Mouse (Mus musculus) heart, embryonic 16.5 days (tissue): ENCODE data around the gene Thsd7a. TPM values are rescaled to one million over a fixed set of nuclear protein-coding genes. Genes with fewer than 3 reads are reported as not detected.
A peak's percentile ranks its signal among the peaks of the same experiment; 100 is the strongest.

Experiments
- ATAC-seq: fragments of 200-750 bp; cut with Nextera tagmentation; replicated peaks from 2 replicates; pipeline ENCODE4 v1.8.0; 2017; ENCODE audit warnings: moderate number of reproducible peaks; ENCODE audit not compliant: insufficient read depth, low FRiP score; ENCODE audit errors: extremely low read depth
- H3K27ac ChIP-seq: fragments of 300-500 bp; sonication (generic); 2 replicates; pipeline ENCODE4 v1.5.1; 2014; ENCODE audit warnings: mild to moderate bottlenecking, low read length, control low read depth, moderate library complexity
- H3K27me3 ChIP-seq: fragments of 300-500 bp; sonication (generic); 2 replicates; pipeline ENCODE4 v1.6.1; 2014; ENCODE audit warnings: low read length, mixed read lengths; ENCODE audit not compliant: control insufficient read depth, insufficient read depth
- H3K36me3 ChIP-seq: fragments of 300-500 bp; sonication (generic); 2 replicates; pipeline ENCODE4 v1.6.1; 2014; ENCODE audit not compliant: control insufficient read depth, insufficient read depth
- H3K4me1 ChIP-seq: fragments of 300-500 bp; sonication (generic); 2 replicates; pipeline ENCODE4 v1.6.1; 2014; ENCODE audit warnings: low read length, mixed read lengths; ENCODE audit not compliant: control insufficient read depth, insufficient read depth
- H3K4me2 ChIP-seq: fragments of 300-500 bp; sonication (generic); 2 replicates; pipeline ENCODE4 v1.6.1; 2014; ENCODE audit warnings: low read depth, mild to moderate bottlenecking, control low read depth, low read length
- H3K4me3 ChIP-seq: fragments of 300-500 bp; sonication (generic); 2 replicates; pipeline ENCODE4 v1.5.1; 2014; ENCODE audit warnings: mild to moderate bottlenecking, control low read depth, low read length
- H3K9ac ChIP-seq: fragments of 300-500 bp; sonication (generic); 2 replicates; pipeline ENCODE4 v1.6.1; 2014; ENCODE audit warnings: low read length, control low read depth
- H3K9me3 ChIP-seq: fragments of 300-500 bp; sonication (generic); replicated peaks from 2 replicates; pipeline ENCODE4 v1.6.1; 2016; ENCODE audit warnings: low read length; ENCODE audit not compliant: control insufficient read depth
- WGBS: fragments of 180-500 bp; shearing (Covaris S2); extraction: QIAGEN DNeasy Blood & Tissue Kit; methylation state at CpG from one replicate; pipeline ENCODE4 v1.1.7; 2014; 5-methylcytosine and 5-hydroxymethylcytosine counted together
- polyA plus RNA-seq: library from polyadenylated mRNA; unstranded; fragments of >200 nt; fragmentation: Nextera tagmentation; extraction: Ambion mirVana; gene quantifications from 2 replicates; pipeline ENCODE4 v1.2.1, GENCODE M21; 2015

Gene Thsd7a
- polyA plus RNA-seq, 1 experiment from 2014 or later = 3.3 TPM

GRCm38 (mm10) chr6:12457451-12457850 lies 291.8 kb downstream of the Thsd7a start:
- H3K9me3 ChIP-seq = no peaks in the 10 kb centered on the region
- H3K36me3 ChIP-seq = no peaks in the 10 kb centered on the region
- H3K27me3 ChIP-seq = no peaks in the 10 kb centered on the region
- no peak overlapping the region for H3K4me3 ChIP-seq
- H3K27ac ChIP-seq = no peak overlapping the region
- ATAC-seq = no peak
- 94% methylated on average over 1 of the region's 1 CpGs for WGBS
- H3K4me2 ChIP-seq = no peak overlapping the region
- no peak overlapping the region for H3K9ac ChIP-seq
- H3K4me1 ChIP-seq = peaks cover 7% of the 10 kb centered on the region

DNA sequence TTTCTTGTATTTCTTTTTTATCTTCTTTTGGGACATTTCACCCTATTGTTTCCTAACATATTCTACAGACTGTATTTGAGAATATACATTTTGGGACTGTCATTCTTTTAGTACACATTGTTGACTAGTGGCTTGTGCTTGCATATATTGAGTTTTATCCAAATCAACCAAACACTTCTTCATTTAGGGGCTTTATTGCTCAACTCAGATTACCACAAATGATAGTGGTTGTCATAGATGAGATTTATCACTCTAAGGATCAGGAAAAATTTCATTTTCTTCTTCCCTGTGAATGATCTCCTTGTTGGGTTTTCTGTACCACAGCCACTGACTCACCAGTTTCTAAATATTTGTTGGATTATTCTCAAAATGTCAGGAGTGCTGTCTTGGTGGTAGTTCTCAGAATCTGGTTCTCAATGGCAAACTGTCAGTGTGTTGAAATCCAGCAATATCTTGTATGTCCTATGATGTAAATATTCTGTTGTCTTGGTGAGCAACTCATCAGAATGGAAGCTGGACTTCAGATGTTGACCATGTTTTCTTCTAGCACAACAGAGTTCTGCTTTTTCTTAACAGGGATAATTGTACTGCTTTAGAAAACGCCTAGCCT lies 294.2 kb downstream of the Thsd7a start:
- peaks cover 7% of the 10 kb centered on the region for H3K4me1 ChIP-seq
- no peak overlapping the region for H3K4me3 ChIP-seq
- WGBS = 86% methylated on average over 1 of the region's 1 CpGs
- H3K9ac ChIP-seq = no peak overlapping the region
- ATAC-seq = no peak
- no peak overlapping the region for H3K4me2 ChIP-seq
- no peaks in the 10 kb centered on the region for H3K27me3 ChIP-seq
- H3K36me3 ChIP-seq = no peaks in the 10 kb centered on the region
- H3K9me3 ChIP-seq = no peaks in the 10 kb centered on the region
- H3K27ac ChIP-seq = no peak overlapping the region

DNA sequence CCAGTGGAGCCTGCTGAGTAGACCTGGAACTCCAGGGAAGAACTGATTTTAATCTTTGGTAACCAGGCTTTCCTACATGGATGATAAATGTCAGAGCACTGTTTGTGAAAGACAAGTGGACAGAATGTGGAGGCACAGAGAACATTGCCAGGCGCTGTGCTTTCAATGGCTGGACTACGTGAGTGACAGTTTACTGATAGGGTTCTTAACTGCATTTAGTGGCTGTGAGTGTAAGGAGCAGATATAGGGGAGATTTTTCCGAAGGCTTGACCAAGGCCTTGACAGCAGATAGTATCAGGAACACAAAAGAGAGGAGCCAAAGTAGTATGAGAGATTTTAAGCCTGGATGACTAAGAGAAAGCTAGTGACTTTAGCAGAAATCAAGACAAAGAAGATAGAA lies 295.1 kb downstream of the Thsd7a start:
- WGBS = 29% methylated on average over 3 of the region's 3 CpGs
- H3K36me3 ChIP-seq = no peaks in the 10 kb centered on the region
- no peaks in the 10 kb centered on the region for H3K27me3 ChIP-seq
- H3K4me1 ChIP-seq = peaks cover 7% of the 10 kb centered on the region
- H3K4me3 ChIP-seq = no peak overlapping the region
- no peak overlapping the region for H3K9ac ChIP-seq
- H3K4me2 ChIP-seq = no peak overlapping the region
- no peaks in the 10 kb centered on the region for H3K9me3 ChIP-seq
- 0 out of 2 replicates have a peak overlapping the region, but pooled peaks have one; percentile 23 for H3K27ac ChIP-seq
- no peak for ATAC-seq

GRCm38 (mm10) chr6:12448851-12449250 lies 300.4 kb downstream of the Thsd7a start:
- Histone ChIP-seq H3K27ac (no peak overlapping the region), H3K9me3 (no peaks in the 10 kb centered on the region), H3K4me1 (peaks cover under 1% of the 10 kb centered on the region), H3K4me3 (no peak overlapping the region), H3K36me3 (no peaks in the 10 kb centered on the region), H3K27me3 (no peaks in the 10 kb centered on the region), H3K9ac (no peak overlapping the region), H3K4me2 (no peak overlapping the region)
- WGBS = 83% methylated on average over 3 of the region's 3 CpGs
- ATAC-seq = no peak

DNA sequence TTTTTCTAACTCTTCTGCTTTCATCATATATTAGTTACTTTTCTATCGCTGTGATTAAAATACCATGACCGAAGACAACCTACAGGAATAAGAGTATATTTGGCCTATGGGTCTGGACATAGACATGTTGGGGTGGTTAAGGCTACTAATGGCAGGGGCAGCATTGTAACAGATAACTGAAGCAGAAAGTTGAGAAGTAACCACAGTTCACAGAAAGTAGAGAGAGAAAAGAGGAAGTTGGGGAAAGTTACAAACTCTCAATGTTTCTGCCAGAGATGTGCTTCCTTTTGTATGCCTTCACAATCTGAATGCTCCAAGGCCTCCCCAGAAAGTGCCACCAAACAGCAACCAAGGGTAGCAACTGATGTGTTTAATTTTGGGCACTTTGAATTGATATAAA lies 303.7 kb downstream of the Thsd7a start:
- H3K4me1 ChIP-seq = no peaks in the 10 kb centered on the region
- H3K9me3 ChIP-seq = no peaks in the 10 kb centered on the region
- no peak for ATAC-seq
- WGBS = 90% methylated on average over 2 of the region's 2 CpGs
- H3K27me3 ChIP-seq = no peaks in the 10 kb centered on the region
- H3K4me3 ChIP-seq = no peak overlapping the region
- H3K36me3 ChIP-seq = no peaks in the 10 kb centered on the region
- no peak overlapping the region for H3K27ac ChIP-seq
- no peak overlapping the region for H3K9ac ChIP-seq
- H3K4me2 ChIP-seq = no peak overlapping the region

- no peak for ATAC-seq
- H3K36me3 ChIP-seq = no peaks in the 10 kb centered on the region
- H3K27me3 ChIP-seq = no peaks in the 10 kb centered on the region
- no peak overlapping the region for H3K9ac ChIP-seq
- no peak overlapping the region for H3K27ac ChIP-seq
- H3K4me1 ChIP-seq = no peaks in the 10 kb centered on the region
- H3K4me2 ChIP-seq = no peak overlapping the region
- H3K4me3 ChIP-seq = no peak overlapping the region
- no peaks in the 10 kb centered on the region for H3K9me3 ChIP-seq
Measured at GRCm38 (mm10) chr6:12439561-12439960, 309.6 kb downstream of the Thsd7a start.

- H3K9ac ChIP-seq = no peak overlapping the region
- no peak for ATAC-seq
- H3K36me3 ChIP-seq = no peaks in the 10 kb centered on the region
Measured at GRCm38 (mm10) chr6:12419070-12419469, 330.1 kb downstream of the Thsd7a start.

DNA sequence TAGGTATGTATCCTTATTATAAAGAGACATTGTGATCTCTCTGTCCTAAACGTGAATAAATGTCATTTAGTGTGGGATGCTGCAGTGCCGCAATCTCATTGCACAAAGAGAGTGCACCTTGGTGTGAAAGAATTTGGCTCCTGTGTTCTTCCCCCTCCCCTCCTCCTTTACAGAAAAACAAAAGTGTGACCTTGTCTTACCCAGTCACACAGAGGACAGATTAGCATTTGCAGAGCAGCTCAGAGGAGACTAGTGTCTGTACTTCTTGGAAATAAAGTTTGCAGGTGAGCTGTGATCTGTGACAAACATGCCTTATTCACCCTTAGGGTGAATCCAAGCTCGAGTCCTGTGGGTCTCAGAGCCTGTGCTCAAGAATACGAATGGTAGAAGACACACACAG lies 332.2 kb downstream of the Thsd7a start:
- no peak overlapping the region for H3K27ac ChIP-seq
- no peaks in the 10 kb centered on the region for H3K4me1 ChIP-seq
- H3K4me3 ChIP-seq = no peak overlapping the region
- H3K9me3 ChIP-seq = no peaks in the 10 kb centered on the region
- no peak overlapping the region for H3K9ac ChIP-seq
- ATAC-seq = no peak
- H3K36me3 ChIP-seq = no peaks in the 10 kb centered on the region
- no peak overlapping the region for H3K4me2 ChIP-seq
- H3K27me3 ChIP-seq = no peaks in the 10 kb centered on the region
- 54% methylated on average over 4 of the region's 4 CpGs for WGBS

More at GRCm38 (mm10) chr6:12419070-12419469, 330.1 kb downstream of the Thsd7a start:
- Histone ChIP-seq H3K27ac (no peak overlapping the region), H3K4me2 (no peak overlapping the region), H3K4me1 (no peaks in the 10 kb centered on the region), H3K4me3 (no peak overlapping the region), H3K9me3 (no peaks in the 10 kb centered on the region), H3K27me3 (no peaks in the 10 kb centered on the region)
- 88% methylated on average over 10 of the region's 10 CpGs for WGBS

DNA sequence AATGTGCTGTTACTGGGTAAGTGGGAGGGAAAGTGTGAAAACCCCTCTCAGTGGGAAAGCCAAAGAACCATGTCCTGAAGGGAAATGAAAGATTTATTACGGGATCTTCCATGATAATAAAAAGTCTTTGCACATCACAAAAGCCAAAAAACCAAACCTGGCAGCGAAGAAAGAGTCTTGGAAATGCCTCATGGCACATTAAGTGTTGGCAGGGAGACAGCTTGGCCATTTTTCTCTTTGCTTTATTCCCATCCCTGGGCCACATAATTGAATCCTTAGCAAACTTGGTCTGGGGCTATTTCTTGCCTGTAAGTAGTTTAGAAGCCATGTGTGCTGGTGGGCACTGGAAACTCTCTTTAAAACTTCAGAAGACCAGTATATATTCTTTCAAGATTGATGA lies 344.8 kb downstream of the Thsd7a start:
- ATAC-seq = no peak

More for the DNA sequence above, 344.8 kb downstream of the Thsd7a start:
- Histone ChIP-seq H3K36me3 (no peaks in the 10 kb centered on the region), H3K9me3 (no peaks in the 10 kb centered on the region), H3K4me3 (no peak overlapping the region), H3K27ac (no peak overlapping the region), H3K9ac (no peak overlapping the region), H3K27me3 (no peaks in the 10 kb centered on the region), H3K4me2 (no peak overlapping the region), H3K4me1 (no peaks in the 10 kb centered on the region)
- WGBS = 70% methylated on average over 2 of the region's 2 CpGs
